Mouse (Mus musculus) megakaryocyte, embryonic 14.5 days (primary cell): ENCODE data around the gene Serpina9. TPM values are rescaled to one million over a fixed set of nuclear protein-coding genes. Genes with fewer than 3 reads are reported as not detected.

Experiments used
- H3K27me3 ChIP-seq: replicated peaks from 2 replicates; pipeline ENCODE3; 2012; ENCODE audit warnings: inconsistent platforms
- H3K36me3 ChIP-seq: replicated peaks from 2 replicates; pipeline ENCODE3; 2012; ENCODE audit warnings: low read length, inconsistent platforms, mixed read lengths
- H3K4me1 ChIP-seq: 2 replicates; pipeline ENCODE4 v1.6.1; 2012; ENCODE audit warnings: inconsistent platforms
- H3K4me3 ChIP-seq: replicated peaks from 2 replicates; pipeline ENCODE3; 2012; ENCODE audit warnings: moderate library complexity, mild to moderate bottlenecking, inconsistent platforms
- H3K9me3 ChIP-seq: 2 replicates; pipeline ENCODE4 v1.6.1; 2012; ENCODE audit warnings: inconsistent platforms
- FLI1 ChIP-seq: IDR thresholded peaks from 2 replicates; pipeline ENCODE4 v1.6.1; 2012; ENCODE audit warnings: low read length, inconsistent platforms, mixed read lengths
- GATA1 ChIP-seq: IDR thresholded peaks from 3 replicates; pipeline ENCODE4 v1.6.1; 2012; ENCODE audit warnings: mixed read lengths, low read length, inconsistent platforms, borderline replicate concordance
- polyA plus RNA-seq: library from polyadenylated mRNA; stranded (reverse); fragments of >175 nt; gene quantifications from 2 replicates; pipeline ENCODE4 v1.2.3, GENCODE M21; 2012; ENCODE audit warnings: low replicate concordance; ENCODE audit not compliant: insufficient read depth

The Serpina9 gene
- polyA plus RNA-seq, result not detected in 2 replicates

DNA sequence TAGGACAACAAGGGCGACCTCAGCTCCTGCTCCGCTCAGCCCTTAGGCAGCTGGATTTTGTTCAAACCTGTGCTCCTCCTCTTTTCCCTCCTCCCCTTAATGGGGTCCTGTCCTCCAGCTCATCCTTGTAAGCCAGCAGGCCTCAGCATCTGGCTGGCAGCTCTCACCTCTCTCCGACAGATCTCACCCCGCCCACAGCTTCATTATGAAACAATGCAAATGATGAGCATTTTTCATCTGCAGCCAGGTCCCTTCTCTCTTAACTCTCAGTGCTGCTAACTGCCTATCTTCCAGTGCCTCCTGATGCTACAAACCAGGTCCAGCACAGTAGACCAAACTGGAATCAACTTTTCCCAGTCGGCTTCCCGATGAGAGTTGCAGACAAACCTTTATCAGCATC, at the start of gene Serpina9:
Gene Serpina9, minus strand, starts transcription at position 136 of the 400 bp plus-strand sequence.
- peaks cover 17% of the 10 kb centered on the region for H3K9me3 ChIP-seq

DNA sequence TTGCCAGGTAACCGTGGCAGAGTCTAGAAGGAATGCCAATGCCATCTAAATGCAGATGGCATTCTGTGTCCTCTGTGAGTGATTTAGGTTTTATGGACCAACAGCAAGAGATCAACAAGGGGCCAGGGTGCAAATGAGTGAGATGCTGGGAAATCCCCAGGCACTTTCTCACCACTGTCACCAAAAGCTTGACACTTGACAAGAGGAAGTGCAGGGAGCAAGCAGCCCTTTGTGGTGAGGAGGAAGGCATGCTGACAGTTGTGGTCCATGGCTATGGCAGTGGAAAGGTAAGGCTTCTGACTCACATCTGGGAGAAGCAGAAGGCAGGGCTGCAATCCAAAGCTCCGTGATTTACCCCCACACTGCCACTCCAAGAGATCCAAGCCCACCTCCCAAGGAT, 48.3 kb upstream of the Serpina9 start:
- peaks cover 57% of the 10 kb centered on the region for H3K27me3 ChIP-seq
- no peaks in the 10 kb centered on the region for H3K9me3 ChIP-seq
- TF ChIP-seq GATA1, result no peak
- no peak for TF ChIP-seq FLI1
- H3K4me1 ChIP-seq, result peaks cover 47% of the 10 kb centered on the region
- no peak overlapping the region for H3K4me3 ChIP-seq
- H3K36me3 ChIP-seq, result no peaks in the 10 kb centered on the region

More for the DNA sequence above, at the start of gene Serpina9:
- Histone ChIP-seq H3K4me3 (no peak within 1 kb of the TSS), H3K36me3 (no peaks in the 10 kb centered on the region), H3K27me3 (peaks cover 7% of the 10 kb centered on the region), H3K4me1 (no peaks in the 10 kb centered on the region)
- TF ChIP-seq FLI1, result no peak

GRCm38 (mm10) chr12:104060126-104060525, 46.6 kb upstream of the Serpina9 start:
- Histone ChIP-seq H3K9me3 (no peaks in the 10 kb centered on the region), H3K36me3 (no peaks in the 10 kb centered on the region), H3K4me1 (peaks cover 37% of the 10 kb centered on the region), H3K4me3 (no peak overlapping the region), H3K27me3 (peaks cover 73% of the 10 kb centered on the region)
- TF ChIP-seq GATA1 (no peak), FLI1 (no peak)

DNA sequence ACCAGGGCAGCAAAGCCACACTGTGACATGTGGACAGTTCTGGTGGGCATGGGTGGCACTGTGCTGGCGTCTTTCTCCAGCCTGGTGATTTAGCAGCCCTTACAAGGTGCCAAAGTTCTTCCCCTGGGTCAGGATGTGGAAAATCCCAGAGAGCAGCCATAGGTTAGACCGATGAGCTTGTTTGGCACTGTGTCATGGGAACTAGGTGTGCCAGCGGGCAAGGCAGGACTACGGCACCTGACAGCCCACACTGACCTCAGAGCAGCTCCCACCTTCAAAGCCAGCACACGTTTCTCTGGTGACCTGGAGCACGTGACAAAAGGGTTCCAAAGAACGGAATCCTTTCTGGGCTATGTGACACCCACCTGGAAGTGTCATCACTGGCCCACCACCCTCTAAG, 44.0 kb upstream of the Serpina9 start:
- peaks cover 63% of the 10 kb centered on the region for H3K27me3 ChIP-seq
- H3K36me3 ChIP-seq, result no peaks in the 10 kb centered on the region
- TF ChIP-seq GATA1 (no peak), FLI1 (no peak)
- no peak overlapping the region for H3K4me3 ChIP-seq
- H3K9me3 ChIP-seq, result no peaks in the 10 kb centered on the region
- H3K4me1 ChIP-seq, result peaks cover 29% of the 10 kb centered on the region

DNA sequence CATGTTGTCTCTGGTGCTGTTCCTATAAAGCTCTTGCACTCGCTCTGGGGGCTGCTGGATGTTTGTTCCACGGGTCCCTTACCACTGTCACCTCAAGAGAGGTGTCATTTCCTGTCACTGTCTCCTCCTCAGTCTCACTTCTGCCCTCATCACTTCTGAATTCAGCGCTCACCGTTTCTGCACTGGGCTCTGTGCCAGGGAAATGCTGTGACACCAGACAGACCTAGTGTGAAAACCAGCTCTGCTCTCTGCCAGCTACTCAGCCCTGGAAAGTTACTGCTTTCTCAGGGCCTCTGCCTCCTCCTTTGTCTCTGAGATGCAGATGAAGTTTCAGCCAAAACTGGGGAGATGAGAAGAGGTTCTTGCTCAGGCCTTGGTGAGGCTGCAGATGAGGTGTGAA, 43.5 kb upstream of the Serpina9 start:
- no peak for TF ChIP-seq GATA1
- no peak overlapping the region for H3K4me3 ChIP-seq
- peaks cover 63% of the 10 kb centered on the region for H3K27me3 ChIP-seq
- H3K4me1 ChIP-seq, result peaks cover 32% of the 10 kb centered on the region
- H3K9me3 ChIP-seq, result no peaks in the 10 kb centered on the region
- H3K36me3 ChIP-seq, result no peaks in the 10 kb centered on the region

DNA sequence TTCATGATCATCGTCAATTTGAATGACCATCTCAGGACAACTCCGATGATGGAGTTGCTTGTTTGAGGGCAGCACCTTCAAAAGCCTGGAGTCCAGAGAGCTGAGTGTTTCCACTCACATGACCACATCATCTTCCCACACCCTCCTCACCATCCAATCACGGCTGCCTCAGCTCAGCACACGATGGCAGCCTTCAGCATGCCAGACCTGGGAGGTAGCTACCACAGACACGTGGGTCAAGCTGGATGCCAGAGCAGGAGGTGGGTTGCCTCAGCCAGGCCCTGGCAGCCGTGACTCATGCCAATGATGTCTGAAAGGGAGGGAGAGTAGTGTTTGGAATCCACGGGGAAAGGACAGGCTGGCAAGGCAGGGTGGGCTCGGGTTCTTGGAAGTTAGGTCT, 42.2 kb upstream of the Serpina9 start:
- H3K4me1 ChIP-seq, result peaks cover 28% of the 10 kb centered on the region
- H3K27me3 ChIP-seq, result peaks cover 61% of the 10 kb centered on the region
- no peaks in the 10 kb centered on the region for H3K9me3 ChIP-seq
- H3K4me3 ChIP-seq, result no peak overlapping the region
- no peaks in the 10 kb centered on the region for H3K36me3 ChIP-seq
- TF ChIP-seq FLI1 (no peak), GATA1 (no peak)

DNA sequence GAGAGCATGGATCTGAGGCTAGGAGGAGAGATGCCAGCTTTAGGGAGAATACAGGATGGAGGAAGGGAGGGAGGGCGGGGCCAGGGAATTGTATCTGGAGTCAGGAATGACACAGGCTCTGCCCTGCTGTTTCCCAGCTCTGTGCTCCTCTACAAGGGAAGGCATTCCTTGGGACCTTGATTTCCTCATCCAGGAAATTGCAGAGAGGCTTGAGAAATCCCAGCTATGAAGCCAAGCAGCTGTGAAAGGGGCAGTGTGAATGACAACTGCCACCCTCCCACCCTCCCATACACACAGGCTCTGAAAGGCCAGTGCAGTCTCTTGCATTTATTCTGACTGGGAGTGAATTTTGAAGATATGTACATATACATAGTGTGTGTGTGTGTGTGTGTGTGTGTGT, 40.4 kb upstream of the Serpina9 start:
- H3K4me1 ChIP-seq, result peaks cover 18% of the 10 kb centered on the region
- TF ChIP-seq FLI1, result no peak
- no peak for TF ChIP-seq GATA1
- H3K36me3 ChIP-seq, result no peaks in the 10 kb centered on the region
- peaks cover 52% of the 10 kb centered on the region for H3K27me3 ChIP-seq
- 0 out of 2 replicates have a peak, but pooled peaks cover 2% of the 10 kb centered on the region for H3K9me3 ChIP-seq
- no peak overlapping the region for H3K4me3 ChIP-seq

DNA sequence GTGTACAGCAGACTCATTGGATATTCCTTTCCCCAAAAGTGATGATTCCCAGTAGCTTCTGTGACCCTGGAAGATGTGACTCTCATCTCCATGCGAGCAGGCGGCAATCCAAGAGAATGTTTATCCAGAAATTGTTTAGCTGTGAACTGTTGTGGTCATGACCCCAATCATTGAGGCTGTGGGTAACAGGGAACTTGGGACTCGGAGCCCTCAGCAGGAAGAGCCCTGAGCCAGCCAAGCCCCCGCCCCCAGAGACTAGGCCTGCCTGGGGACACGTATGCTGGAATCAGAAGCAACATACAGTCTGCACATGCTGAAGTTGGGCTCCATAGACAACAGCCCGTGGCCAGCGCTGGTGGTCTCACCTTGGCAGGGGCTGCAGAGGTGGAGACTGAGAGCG, 32.2 kb upstream of the Serpina9 start:
- TF ChIP-seq GATA1 (no peak), FLI1 (no peak)
- Histone ChIP-seq H3K9me3 (0 out of 2 replicates have a peak, but pooled peaks cover 2% of the 10 kb centered on the region), H3K4me3 (no peak overlapping the region), H3K27me3 (peaks cover 18% of the 10 kb centered on the region), H3K4me1 (no peaks in the 10 kb centered on the region), H3K36me3 (no peaks in the 10 kb centered on the region)

DNA sequence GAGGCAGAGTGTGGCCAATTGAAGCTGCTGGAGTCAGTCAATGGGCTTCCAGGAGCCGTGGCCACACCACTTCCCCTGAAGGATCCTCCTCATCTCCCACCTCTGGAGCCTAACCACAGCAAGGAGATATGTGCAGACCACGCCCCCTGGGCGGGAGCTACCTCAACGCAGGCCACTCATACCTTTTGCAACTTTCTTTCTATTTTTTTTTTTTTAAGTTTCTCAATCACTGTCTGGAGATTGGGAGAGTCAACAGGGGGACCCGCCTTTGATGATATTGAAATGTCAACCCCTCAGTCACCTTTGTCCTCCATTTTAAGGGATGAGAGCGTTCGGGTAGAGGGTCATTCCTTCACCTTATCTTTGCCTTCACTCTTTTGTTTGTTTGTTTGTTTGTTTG, 30.8 kb upstream of the Serpina9 start, which contains the start of gene Serpina12:
Gene Serpina12, minus strand, starts transcription at position 101 of the 400 bp plus-strand sequence.
- Histone ChIP-seq H3K4me1 (no peaks in the 10 kb centered on the region), H3K36me3 (no peaks in the 10 kb centered on the region), H3K27me3 (peaks cover 15% of the 10 kb centered on the region), H3K4me3 (no peak within 1 kb of the TSS), H3K9me3 (0 out of 2 replicates have a peak, but pooled peaks cover 4% of the 10 kb centered on the region)
- TF ChIP-seq FLI1 (no peak), GATA1 (no peak)

DNA sequence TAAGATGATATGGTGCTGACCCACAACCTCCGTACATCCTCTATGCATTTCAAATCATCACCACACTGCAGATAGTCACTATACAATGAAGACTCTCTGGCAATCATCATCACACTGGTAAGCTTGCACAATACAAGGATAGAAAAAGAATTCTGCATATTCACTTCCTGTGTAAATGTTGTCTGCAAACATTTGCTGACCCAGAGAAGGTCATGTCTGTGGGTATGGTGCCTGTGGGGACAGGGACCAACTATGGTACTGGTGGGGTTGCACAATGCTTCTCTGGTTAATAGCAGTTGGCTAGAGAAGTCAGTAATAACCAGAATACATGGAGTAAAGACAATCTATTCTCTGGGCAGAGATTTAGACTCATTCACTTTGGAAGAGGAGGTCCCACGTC, 29.2 kb upstream of the Serpina9 start:
- no peak overlapping the region for H3K4me3 ChIP-seq
- peaks cover 8% of the 10 kb centered on the region; the same call in 1 of the 2 replicates for H3K9me3 ChIP-seq
- peaks cover 8% of the 10 kb centered on the region for H3K27me3 ChIP-seq
- no peaks in the 10 kb centered on the region for H3K4me1 ChIP-seq
- H3K36me3 ChIP-seq, result no peaks in the 10 kb centered on the region
- no peak for TF ChIP-seq FLI1
- TF ChIP-seq GATA1, result no peak

DNA sequence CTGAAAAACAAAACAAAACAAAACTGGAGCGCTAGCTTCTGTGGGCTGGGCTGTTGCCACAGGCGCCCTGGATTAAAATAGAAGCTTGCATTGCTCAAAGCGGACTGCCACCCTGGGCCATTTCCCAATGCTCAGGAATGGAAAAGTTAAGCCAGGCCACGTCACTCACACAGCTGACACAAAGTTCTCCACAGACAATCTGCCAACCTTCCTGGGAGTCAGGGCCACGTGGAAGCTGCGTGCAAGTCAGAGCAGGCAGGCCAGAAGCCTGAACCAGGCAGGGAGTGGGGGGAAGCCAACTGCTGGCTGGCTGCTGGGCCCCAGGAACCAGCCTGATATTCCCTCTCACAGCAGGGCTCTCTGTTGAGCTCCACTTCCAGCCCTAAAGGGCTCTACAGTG, 27.8 kb upstream of the Serpina9 start:
- no peaks in the 10 kb centered on the region for H3K4me1 ChIP-seq
- TF ChIP-seq FLI1, result no peak
- TF ChIP-seq GATA1, result no peak
- H3K4me3 ChIP-seq, result no peak overlapping the region
- no peaks in the 10 kb centered on the region for H3K36me3 ChIP-seq
- H3K27me3 ChIP-seq, result peaks cover 6% of the 10 kb centered on the region
- peaks cover 8% of the 10 kb centered on the region; the same call in 1 of the 2 replicates for H3K9me3 ChIP-seq
